Mouse (Mus musculus) embryo, embryonic 10.5 days (tissue): ENCODE data around the gene Grb14.

Experiments
- DNase-seq: peaks from one replicate; pipeline ENCODE4 v3.0.0-alpha.2; 2015; ENCODE audit warnings: low spot score

Grb14 gene

DNA sequence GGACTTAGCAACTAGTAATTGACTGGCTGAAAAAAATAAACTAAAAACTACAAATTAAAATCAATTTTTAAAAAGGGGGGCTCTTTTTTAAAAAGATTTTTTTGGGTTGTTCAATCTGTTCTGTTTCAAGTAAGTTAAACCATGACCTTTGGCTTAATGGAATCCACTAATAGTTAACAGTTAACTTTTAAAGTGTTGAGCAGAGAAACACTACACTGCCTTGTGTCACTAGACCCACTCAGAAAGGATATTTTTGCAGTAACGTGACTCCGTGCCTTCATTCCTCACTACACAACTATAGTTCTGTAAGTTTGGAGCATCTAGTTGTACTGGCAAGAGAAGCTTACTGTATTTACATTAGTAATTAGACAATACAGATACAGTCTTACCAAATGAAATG lies 50.2 kb downstream of the Grb14 start:
- DNase-seq, result no peak

DNA sequence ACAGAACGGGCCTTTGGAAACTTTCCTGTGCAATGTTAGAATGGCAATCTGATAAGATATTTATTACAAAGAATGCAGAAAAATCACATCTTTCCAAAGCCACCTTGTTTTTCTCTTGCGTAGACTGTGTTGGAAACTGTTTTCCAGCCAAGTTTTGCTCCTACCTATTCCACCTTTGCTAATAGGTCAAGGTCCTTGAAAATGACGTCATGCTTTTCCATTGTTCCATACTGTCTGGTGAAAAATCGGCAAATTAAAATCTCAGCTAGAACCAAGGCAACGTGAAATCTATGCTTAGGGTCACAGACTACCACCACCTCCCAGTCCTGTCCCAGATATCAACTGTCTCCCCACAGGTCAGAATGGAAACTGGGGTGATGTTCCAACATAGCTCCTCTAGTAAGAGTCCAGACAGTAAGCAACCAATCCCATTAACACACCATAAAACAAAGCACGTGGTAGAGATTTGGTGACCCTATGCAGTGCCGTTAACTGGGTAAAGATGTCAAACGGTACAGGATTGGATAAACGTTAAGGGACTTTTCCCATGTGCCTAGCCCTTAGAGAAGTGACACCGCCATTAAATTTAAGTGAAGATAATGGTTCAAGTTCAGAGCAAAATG lies 50.9 kb downstream of the Grb14 start:
- no peak for DNase-seq

DNA sequence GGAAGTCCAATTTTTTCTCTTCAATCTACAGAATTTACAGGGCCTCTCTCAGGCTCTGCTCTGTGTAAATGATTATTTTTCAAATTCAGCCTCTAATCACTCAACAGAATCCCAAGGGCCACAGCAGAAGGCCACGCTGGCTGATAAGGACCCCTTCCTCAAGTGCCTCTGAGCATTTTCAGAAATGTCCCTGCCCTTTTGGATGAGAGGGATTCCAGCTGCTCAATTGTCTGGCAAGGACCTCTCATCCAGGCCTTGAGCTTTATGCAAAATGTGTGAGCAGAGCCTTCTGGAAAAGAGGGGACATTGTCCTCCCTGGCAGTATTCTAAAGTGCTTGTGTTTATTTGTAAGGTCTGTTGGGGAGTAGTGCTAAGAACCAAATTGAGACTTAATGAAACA lies 51.7 kb downstream of the Grb14 start:
- no peak for DNase-seq

DNA sequence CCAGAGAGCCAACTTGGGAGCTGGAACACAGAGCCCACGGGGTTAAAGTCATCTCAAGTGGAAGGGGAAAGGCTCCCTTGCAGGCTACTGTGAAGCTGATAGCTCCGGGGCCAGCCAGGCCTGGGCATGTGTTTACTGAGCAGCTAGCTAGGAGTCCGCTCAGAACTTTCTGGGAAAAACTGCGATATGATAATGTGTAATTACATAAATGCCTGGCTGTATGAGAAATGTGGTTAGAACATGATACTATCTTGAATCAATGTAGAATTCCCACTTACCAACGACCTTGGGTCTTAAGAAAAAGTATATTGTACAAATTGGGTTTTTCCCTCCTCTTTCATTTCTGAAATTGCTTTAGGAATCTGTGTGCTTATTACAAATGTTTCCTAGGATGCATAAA lies 53.0 kb downstream of the Grb14 start:
- DNase-seq, result no peak

DNA sequence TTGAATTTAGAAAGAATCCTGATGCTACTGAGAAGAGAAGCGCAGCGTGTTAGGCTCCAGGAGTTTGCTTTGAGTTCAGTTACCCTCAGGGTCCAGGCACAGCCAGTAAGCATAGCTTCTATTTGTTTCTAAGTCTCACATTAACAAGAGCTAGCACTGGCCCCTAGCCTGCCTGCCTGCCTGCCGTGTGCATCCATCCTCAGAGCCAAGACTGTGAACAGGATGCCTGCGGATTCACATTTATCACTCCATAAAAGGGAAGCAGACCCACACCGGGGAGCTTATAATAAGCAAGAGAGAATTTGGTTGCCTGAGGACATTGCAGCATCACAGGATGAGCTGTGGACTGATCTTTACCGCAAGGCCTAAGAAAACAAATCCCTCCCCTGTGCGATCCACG lies 53.8 kb downstream of the Grb14 start:
- no peak for DNase-seq

DNA sequence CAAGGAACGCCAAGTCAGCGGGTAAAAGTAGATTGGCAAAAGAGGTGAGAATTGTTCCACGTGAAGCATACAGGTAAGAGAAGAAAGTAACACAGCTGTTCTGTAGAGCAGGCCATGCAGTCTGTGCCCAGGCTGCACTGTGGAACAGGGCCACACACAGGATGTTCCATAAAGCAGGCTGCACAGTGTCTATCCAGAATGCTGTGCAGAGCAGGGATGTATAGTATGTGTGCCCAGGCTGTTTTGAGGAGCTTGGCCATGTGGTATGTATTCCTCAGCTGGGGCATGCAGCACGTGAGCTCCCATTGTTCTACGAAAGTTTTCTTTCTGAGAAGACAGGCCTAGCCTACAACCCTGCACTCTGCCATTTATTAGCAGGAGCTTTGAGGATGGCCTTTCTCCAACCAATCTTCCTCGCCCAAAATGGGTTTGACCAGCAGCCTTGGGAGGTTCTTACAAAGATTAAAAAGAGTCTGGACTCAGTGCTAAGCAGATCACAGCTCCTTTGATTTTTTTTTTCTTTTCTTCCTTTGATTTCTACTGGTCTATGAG lies 57.8 kb downstream of the Grb14 start:
- DNase-seq, result no peak

DNA sequence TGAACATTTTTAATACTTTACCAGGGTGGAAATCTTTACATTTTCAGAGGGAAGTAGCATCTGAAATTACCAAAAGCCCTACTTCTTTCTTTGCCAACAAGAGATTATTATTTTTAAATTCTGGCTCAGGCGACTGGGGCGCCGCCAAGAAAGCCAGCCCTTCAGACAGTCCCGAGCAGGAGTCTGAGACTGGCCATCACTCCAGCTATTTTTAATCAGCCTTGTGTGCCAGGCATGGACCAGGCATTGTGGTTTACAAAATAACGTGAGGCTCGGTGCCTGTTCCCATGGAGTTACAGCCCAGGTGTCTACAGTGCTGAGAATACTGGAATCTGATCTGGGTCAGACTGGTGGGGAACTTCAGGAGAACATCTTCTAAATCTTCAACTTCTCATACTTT lies 58.5 kb downstream of the Grb14 start:
- no peak for DNase-seq

DNA sequence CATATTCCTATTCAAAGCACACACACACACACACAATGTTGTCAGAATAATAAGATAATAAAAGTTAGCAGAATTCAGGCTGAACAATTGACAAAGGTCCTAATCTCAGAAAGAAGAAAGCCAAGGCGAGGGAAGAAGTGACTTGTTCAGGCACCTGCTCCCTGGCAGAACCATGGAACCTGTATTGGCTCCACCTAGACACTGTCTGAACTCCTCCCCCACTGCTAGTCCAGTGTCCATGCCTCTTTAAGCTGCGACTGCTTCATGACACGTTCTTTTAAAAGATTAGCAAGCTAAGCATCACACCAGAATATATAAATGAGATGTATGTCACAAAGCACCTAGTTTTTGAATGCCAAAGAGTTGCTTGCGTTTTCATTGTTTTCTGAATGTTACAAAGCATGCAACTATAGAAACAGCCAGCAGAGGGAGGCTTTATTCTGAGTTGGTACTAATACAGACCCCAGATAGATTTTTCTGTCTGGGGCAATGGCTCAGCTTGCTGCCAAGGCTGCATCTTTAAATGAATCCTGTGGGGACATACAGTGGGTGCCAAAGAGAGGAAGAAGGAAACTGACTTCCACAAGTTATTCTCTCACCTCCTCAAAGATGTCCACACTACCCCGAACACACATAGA lies 59.4 kb downstream of the Grb14 start:
- DNase-seq, result peak; percentile 80

DNA sequence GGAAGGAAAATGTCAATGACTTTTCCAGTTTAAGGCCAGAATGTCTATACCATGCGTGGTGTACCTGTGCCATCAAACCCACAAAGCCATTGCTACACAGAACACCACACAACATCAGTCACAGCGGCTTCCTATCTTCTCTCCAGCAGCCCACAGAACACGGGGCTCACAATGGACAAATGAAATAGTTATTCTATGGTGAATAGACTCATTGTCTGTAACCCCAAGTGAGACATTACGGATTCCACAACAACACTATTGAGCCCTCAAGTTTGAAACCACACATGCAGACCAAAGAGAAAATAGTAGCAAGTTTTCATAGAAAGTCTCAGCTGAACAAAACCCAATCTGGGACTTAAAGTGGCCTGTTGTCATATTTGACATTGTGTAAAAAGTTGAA lies 62.6 kb downstream of the Grb14 start:
- no peak for DNase-seq

DNA sequence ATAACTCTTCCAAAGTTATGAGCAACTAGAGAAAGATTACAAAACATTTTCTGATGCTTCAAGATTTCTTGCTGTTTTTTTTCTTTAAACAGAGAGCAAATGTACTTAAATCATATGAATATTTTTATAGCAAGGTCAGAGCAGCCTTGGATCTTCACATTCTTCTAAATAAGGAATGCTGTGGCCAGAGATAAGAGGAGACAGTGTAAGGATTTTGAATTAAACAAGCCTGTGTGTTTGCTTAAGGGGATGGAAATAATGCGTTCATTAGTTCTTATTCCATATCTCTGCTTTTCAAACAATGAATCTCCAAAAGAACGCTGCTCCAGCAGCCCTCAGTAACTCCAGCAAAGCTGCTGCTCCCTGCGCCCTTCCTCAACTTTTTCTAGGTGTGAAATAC lies 63.4 kb downstream of the Grb14 start:
- DNase-seq, result no peak

DNA sequence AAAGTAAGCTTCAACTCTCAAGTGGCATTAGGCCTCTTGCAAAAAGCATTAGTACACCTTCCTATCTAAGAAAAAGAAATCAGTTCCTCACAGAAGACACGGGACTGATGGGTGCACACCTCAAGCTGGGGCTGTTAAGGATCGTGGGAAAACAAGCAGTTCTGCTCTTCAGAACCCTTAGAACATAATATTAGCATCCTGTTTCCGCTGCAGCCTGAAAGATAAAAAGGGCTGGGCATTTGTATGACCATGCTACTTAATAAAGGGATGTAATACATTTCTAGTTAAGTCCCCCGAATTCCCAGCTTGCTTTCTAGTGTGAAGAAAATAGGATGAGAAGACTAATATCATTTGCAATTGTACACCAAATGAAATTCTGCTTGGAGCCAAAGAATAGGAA lies 65.1 kb downstream of the Grb14 start:
- DNase-seq, result no peak

DNA sequence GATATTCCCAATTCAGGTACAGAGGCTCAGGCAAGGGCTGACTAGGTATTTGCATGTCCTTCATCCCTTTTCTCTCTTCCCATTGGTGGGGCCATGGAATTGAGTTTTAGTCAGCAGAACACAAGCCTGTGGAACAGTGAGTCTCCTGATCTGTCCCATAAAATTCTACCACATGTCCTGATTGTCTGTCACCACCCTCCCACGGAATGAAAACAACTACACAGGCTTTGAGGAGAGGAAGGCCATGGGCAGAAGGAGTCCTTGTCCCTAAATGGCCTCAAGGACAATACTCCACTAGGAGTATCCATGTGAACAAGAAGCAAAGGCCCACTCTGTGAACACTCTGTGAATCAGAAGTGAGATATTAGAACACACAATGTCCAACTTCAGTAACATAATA lies 69.3 kb downstream of the Grb14 start:
- DNase-seq, result no peak

DNA sequence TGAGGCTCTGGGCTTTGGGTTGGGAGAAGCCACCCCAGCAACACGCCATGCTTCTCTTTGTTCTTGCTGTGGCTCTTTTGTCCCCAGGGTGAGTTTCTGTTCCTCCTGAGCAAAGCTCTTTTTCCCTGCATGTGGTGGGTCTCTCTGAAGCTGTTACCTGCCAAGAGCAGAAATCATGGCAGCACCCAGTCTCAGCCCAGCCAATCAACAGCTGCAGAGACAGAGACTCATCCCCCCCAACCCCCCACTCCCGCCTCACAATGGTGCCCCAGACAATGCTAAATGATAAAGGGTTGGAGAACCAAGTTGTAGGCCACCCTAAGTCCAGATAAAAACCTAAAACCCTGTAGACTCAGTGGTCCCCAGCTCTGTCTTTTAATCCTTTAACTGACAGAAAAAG lies 75.6 kb downstream of the Grb14 start:
- DNase-seq, result no peak

DNA sequence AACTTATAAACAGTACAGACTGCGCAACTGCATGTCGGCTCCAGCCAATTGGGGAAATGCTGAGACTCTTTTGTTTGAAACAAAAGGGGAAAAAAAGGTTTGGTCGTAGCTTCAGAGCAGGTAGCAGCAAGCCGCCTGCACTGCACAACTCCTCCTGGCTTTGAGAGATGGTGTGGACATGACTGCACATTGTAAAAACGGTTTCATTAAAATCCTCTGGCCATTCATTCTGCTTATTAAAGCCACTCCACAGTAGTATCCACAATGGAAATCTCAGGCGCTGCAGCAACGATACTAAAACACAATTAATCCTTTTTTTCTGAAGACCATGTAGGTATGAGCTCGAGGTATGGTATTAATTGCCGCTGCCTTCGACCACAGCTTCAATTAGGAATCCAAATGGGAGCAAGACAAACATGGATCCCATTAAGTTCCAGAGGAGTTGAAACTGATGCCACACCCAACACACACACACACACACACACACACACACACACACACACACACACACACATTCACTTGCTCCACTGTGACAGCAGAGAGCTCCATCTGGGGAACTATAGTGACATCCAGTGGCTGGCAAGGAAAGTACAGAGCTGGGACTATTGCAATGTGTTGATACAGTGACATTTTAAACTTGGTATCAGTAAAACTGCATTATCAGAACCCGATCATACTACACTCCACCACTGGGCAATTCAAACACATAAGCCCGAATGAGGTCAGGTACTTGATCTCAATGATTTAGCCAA lies 76.2 kb downstream of the Grb14 start:
- DNase-seq, result peak; percentile 58

DNA sequence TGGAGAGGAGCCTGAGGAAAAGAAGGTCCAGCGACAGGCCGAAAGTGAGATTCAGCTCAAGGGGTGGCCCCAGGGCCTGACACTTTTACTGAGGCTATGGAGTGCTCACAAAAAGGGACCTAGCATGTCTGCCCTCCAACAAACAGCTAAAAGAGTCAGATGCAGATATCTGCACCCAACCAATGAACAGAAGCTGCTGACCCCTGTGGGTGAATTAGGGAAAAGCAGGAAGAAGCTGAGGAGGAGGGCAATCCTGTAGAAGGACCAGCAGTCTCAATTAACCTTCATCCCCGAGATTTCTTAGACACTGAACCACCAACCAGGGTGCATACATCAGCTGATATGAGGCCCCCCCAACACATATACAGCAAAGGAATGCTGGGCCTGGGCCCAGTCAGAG lies 77.3 kb downstream of the Grb14 start:
- DNase-seq, result no peak

DNA sequence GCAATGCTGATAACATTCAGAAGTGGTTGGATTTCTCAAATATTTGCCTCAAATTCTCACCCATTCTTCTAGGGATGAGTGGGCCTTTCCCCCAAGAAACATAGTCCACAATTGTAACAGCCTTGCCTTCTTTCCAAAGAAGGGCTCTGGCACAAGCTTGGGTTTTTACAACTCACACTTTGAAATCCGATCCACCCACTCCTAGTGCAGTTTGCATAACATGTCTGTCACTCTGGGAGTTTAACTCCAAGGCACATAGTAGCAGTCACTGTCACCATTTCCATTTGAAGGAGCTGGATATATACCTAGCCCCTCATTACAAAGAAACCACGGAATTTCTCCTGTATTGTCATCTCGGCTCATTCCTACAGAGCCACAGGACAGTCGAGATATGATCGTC lies 103.9 kb downstream of the Grb14 start:
- DNase-seq, result peak; percentile 33

DNA sequence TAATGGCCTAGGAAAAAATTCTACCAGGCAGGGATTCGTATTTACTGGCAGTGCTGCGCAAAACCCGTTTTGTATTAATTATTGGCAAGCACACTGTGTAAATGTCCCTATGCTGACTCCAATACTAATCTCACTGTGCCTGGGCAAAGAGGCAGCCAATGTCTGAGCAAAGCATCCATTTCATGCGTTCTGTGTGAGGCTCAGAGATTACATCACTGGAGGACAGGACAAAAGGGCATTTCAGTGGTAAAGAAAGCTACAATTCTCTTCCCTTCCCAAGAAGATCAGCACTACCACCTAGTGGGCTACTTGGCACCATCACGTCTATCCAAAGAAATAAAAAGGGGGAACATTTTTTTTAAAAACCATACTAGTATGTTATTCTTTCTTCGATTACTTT lies 109.3 kb downstream of the Grb14 start:
- DNase-seq, result peak; percentile 63

DNA sequence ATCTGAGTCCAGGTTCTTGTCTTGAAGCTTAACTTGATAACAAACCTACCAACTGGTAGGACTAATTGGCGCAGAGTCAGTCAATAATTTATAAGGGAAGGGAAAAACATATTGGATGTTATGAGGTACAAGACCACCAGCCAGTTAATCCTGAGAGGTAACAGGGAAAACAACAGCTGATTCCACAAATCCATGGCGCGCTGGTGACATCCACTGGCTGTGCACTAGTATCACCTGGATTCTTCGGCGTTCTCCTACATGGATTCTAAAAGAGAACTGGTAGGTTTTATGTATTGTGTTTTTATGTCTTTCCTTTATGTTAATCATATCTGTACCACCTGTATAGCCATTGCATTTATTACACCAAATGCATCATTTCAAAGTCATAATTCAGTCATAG lies 119.9 kb downstream of the Grb14 start:
- DNase-seq, result peak; percentile 15

DNA sequence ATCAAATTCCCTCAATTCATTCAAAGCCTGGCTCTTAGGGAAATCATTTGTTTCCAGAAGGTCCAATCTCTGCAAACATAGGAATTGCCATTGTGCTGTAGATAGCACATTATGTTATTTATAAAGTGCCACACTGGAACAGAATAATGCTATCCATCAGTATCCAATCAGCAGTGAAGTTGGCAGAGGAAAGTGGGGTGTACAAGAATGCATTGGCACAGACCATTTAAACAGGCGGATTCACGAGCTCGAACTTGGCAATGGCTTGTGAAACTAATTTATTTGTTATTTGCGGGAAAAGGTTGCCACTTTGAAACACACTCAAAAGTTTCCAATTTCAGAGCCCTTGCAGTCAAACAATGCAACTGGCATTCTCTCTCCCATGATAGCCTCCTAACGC lies 126.9 kb downstream of the Grb14 start:
- DNase-seq, result no peak

DNA sequence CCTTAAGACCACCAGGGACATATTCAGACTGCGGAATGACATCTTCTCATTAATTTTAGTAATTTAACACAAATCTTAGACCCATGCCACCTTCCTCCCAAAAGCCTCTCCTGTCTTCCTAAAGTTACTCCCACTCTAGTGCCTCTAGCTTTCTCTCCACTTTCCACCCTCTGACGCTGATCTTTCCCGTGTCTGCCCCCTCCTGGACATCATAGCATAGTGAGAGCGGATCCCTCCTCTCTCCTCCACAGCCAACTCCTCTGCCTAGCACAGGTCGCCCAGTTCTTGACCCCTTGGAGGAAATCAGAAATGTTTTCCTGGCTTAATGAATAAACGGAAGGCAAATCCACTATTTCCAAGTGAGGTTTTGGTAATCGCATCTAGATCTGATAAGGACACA lies 131.6 kb downstream of the Grb14 start:
- DNase-seq, result peak; percentile 22

DNA sequence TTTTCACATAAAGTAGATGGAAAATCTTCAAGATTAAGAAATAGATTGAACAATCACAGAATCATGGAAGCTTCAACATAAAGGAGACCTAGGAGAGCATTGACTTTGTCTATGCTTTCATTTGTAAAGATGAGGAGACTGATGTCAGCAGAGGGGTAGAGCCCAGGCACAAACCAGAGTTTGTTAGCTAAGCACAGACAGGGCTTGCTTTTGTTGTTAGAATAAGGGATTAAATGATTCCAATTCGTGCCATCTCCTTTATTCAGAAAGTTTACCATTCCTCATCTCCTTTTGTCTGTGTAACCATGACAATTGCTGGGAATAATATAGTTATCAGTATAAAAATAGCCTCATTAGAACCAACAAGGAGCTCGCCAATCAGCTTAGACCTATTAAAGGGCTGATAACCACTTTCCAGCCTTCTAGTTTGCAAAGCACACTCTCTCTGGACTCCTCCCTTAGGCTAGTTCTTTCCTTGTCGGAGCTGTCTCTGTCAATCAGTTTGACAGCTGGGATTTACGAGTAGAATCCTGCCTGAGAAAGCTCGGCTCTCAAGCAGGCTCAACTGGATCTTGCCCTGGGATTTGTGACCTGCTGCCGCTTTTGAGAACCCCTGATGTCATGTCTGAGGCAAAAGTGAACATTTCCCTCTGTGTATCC lies 137.6 kb downstream of the Grb14 start:
- DNase-seq, result peak; percentile 10

DNA sequence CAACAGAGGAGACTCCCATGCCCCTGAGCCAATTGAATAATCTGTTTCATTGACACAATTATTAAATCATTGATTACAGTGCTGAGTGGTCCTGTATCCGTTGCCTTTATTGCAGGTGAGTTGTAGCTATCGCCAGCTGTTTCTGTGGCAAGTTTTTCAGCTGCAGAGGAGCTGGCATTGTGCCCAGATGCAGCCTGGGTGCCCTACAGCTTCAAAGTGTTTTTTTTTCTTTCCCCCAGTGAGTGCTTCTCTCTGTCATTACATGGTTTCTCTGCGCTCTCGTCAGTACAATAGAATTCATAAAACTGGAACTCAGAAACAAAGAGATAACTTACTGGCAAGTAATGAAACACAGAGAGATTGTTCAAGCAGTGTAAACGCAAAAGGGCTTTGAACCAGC lies 139.1 kb downstream of the Grb14 start:
- DNase-seq, result no peak

DNA sequence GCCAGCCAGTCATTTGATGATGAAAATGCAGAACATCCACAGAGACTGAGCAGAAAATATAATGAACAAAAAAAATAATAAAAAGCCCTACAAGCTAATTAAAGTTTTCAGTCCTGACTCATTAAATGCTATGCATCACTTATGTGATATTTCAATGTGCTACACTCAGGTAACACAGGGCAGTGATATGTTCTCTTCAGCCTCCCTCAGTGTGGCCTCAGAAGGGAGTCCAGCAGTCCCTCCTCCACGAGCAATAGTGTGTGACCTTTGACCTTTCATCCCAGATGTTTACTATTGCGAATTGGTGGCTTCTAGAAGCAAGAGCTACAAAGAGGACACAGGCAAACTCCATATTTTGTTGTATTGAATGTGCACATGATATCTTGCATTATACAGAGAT lies 146.5 kb downstream of the Grb14 start:
- DNase-seq, result no peak
